Mouse (Mus musculus): ENCODE data around the gene Rab11fip3. TPM values are rescaled to one million over a fixed set of nuclear protein-coding genes. Genes with fewer than 3 reads are reported as not detected.

Rab11fip3 gene
- polyA plus RNA-seq, 1 experiment = 88.5 TPM

DNA sequence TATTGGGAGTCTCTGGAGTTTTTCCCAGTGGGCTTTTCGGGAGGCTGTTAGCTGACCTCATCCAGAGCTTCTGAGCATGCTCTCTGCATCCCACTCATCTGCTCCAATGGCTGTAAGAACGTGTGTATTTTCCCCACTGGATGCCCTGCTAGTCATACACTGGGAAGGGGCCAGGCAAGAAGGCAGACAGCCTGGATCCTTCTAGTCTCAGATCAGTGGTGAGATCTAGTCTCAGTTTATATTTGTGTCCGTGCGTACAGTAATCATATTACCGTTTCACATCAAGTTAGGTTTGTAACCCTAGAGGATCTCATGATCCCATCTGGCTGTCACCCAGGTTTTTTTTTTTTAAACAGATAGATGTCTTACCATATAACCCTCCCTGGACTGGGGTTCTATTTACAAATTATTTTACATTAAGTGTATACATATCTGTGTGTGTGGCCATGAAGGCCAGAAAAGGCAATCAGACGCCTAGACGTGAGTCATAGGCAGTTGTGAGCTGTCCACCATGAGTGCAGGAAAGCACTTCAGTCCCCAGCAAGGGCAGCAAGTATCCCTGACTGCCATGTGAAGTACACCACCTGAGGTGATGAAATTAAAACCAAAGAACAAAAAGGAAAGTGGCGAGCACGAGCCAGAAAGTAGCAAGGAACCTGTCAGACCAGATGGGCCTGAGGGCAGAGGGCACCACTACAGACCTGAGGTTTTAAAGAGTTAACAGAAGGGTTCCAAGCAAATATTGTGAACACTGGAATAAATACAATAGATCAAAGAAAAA is 11.4 kb downstream of the Rab11fip3 start:
- H3K27ac ChIP-seq (ENCODE audit: insufficient read depth, low read length) = no peak overlapping the region
- H3K4me1 ChIP-seq (ENCODE audit: control insufficient read depth, insufficient read depth, low read length) = peaks cover 10% of the 10 kb centered on the region
- no peak overlapping the region for H3K4me3 ChIP-seq (ENCODE audit: insufficient read depth, low read length)
- TF ChIP-seq CTCF (IDR thresholded peaks at IDR 0.05; ENCODE audit: extremely low read depth, insufficient read depth, low read length) (no peak), POLR2A (IDR thresholded peaks at IDR 0.05; ENCODE audit: extremely low read depth, insufficient read depth, low read length) (no peak)

DNA sequence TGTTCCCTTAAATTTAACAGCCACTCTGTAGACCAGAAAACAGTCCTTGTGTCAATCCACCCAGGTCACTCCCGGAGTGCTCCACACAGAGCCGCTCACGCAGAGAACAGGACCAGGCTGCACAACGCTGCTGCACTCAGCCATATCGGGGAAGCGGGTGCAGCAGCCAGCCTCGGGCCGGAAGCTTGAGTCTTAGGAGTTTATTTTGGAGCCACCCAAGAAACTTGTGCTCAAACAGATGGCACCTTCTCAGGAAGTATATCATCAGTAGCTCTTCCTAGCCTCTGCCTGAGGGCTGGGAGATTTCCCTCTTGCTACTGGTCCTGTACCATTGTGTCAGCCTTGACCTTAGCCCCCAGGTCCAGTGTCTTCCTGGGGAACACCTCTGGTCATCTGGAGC is 12.1 kb downstream of the Rab11fip3 start:
- Histone ChIP-seq H3K27ac (ENCODE audit: insufficient read depth, low read length) (0 out of 2 replicates have a peak overlapping the region, but pooled peaks have one; percentile 21), H3K4me3 (ENCODE audit: insufficient read depth, low read length) (no peak overlapping the region), H3K4me1 (ENCODE audit: control insufficient read depth, insufficient read depth, low read length) (peaks cover 10% of the 10 kb centered on the region)
- TF ChIP-seq CTCF (IDR thresholded peaks at IDR 0.05; ENCODE audit: extremely low read depth, insufficient read depth, low read length) (no peak), POLR2A (IDR thresholded peaks at IDR 0.05; ENCODE audit: extremely low read depth, insufficient read depth, low read length) (no peak; the same call in 1 of the 2 replicates)

DNA sequence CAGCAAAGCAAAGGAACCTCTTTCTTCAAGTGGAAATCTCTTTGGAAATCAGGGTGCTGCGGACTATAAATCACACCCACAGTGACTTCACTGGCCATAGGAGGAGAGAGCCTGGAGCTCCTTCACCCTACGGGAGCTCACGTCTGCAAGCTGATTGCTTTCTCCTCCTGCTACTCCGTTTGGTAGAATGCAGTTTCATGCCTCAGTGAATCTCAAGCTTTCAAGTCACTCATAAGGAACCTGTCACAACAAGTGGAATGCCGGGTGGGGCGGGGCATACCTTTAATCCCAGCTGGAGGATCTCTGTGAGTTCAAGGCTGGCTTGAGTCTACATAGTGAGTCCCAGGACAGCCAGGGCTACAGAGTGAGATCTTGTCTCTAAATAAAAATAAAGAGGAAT is 14.2 kb downstream of the Rab11fip3 start:
- no peak overlapping the region for H3K27ac ChIP-seq (ENCODE audit: insufficient read depth, low read length)
- no peak overlapping the region for H3K4me3 ChIP-seq (ENCODE audit: insufficient read depth, low read length)
- H3K4me1 ChIP-seq (ENCODE audit: control insufficient read depth, insufficient read depth, low read length) = peaks cover 8% of the 10 kb centered on the region
- TF ChIP-seq CTCF (IDR thresholded peaks at IDR 0.05; ENCODE audit: extremely low read depth, insufficient read depth, low read length) (no peak), POLR2A (IDR thresholded peaks at IDR 0.05; ENCODE audit: extremely low read depth, insufficient read depth, low read length) (no peak)

DNA sequence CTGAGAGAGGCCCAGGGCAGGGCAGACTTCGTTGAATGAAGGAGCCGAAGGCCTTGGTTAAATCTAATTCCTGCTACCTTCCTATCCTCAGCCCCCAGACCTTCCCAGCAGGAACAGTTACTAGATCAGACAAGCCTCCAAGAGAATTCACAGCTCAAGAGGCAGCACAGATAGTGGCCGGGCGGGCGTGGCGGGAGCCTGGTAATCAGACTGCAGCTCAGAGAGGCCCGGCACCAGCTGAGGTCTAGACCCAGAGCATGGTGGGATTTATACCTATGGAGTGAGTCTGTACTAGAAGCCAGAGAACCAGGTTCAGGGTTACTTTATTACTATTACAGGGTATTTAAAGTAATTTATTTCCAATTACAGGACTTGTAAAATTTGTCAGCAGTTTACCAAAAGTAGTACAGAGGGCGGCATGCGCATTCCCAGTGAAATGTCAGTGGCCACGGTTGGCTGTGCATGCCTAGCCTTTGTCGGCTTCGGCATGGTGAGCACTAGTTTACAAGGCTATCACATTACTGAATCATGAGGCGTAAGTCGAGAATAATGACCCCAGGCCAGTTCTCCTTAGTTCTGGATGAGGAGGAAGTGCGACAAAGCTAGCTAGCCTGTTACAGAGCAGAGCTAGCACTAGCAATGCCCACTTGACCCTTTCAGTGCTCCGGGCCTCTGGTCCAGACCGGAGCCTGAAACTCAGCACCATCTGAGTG is 15.1 kb downstream of the Rab11fip3 start:
- Histone ChIP-seq H3K4me3 (ENCODE audit: insufficient read depth, low read length) (no peak overlapping the region), H3K4me1 (ENCODE audit: control insufficient read depth, insufficient read depth, low read length) (peaks cover 8% of the 10 kb centered on the region), H3K27ac (ENCODE audit: insufficient read depth, low read length) (no peak overlapping the region)
- no peak for TF ChIP-seq CTCF (IDR thresholded peaks at IDR 0.05; ENCODE audit: extremely low read depth, insufficient read depth, low read length)
- TF ChIP-seq POLR2A (IDR thresholded peaks at IDR 0.05; ENCODE audit: extremely low read depth, insufficient read depth, low read length) = no peak

DNA sequence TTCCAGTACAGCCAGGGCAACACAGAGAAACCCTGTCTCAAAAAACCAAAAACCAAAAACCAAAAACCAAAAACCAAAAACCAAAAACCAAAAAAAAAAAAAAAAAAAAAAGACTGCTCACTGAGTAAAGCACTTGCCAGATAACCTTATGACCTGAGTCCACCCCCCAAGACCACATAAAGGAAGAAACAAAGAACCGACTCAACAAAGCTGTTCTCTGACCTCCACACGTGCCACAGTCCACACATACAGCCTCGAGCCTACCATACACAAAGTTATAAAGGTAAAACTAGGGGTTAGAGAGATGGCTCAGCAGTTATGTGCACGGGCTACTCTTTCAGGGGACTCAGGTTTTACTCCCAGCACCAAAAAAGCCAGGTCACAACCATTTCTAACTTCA is 16.6 kb downstream of the Rab11fip3 start:
- Histone ChIP-seq H3K4me1 (ENCODE audit: control insufficient read depth, insufficient read depth, low read length) (peaks cover 11% of the 10 kb centered on the region), H3K4me3 (ENCODE audit: insufficient read depth, low read length) (no peak overlapping the region), H3K27ac (ENCODE audit: insufficient read depth, low read length) (no peak overlapping the region)
- TF ChIP-seq CTCF (IDR thresholded peaks at IDR 0.05; ENCODE audit: extremely low read depth, insufficient read depth, low read length) (no peak), POLR2A (IDR thresholded peaks at IDR 0.05; ENCODE audit: extremely low read depth, insufficient read depth, low read length) (no peak)

DNA sequence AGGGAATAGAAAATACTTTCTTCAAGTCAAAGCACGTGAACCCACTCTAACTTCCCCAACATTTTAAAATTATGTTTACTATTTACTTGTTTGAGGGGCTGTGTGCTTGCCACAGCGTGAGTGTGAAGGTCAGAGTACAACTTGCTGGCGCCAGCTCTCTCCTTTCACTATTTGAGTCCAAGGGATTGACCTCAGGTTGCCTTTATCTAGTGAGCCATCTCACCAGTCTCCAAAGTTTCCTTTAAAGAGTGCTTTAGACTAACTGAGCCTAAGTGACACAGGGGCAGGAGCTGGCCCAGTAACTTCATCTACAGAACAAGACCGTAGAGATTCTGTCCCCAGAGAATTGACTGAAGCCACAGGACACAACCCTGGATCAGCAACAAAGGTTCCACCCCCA is 17.3 kb downstream of the Rab11fip3 start:
- no peak for TF ChIP-seq CTCF (IDR thresholded peaks at IDR 0.05; ENCODE audit: extremely low read depth, insufficient read depth, low read length)
- no peak for TF ChIP-seq POLR2A (IDR thresholded peaks at IDR 0.05; ENCODE audit: extremely low read depth, insufficient read depth, low read length)
- no peak overlapping the region for H3K4me3 ChIP-seq (ENCODE audit: insufficient read depth, low read length)
- H3K27ac ChIP-seq (ENCODE audit: insufficient read depth, low read length) = no peak overlapping the region
- peaks cover 8% of the 10 kb centered on the region; the same call in 1 of the 2 replicates for H3K4me1 ChIP-seq (ENCODE audit: control insufficient read depth, insufficient read depth, low read length)

DNA sequence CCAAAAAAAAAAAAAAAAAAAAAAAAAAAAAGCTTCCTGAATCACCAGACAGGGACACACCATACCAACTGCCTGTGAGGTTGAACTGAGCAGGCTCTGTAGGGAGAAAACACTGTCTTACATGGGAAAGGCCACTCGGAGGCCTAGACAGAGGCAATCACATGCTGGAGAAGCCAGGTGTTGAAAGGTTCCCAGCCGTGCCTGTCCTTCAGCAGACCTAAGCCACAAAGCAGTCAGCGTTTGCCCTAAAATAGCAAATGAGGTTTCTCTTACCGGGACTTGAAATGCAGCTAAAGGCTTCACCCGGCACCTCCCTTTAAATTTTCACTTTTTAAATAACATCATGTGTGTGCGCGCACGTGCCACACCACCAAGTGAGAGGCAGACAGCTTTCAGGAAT is 21.2 kb downstream of the Rab11fip3 start:
- Histone ChIP-seq H3K27ac (ENCODE audit: insufficient read depth, low read length) (no peak overlapping the region), H3K4me1 (ENCODE audit: control insufficient read depth, insufficient read depth, low read length) (peaks cover 17% of the 10 kb centered on the region), H3K4me3 (ENCODE audit: insufficient read depth, low read length) (no peak overlapping the region)
- TF ChIP-seq POLR2A (IDR thresholded peaks at IDR 0.05; ENCODE audit: extremely low read depth, insufficient read depth, low read length) (no peak), CTCF (IDR thresholded peaks at IDR 0.05; ENCODE audit: extremely low read depth, insufficient read depth, low read length) (no peak)

DNA sequence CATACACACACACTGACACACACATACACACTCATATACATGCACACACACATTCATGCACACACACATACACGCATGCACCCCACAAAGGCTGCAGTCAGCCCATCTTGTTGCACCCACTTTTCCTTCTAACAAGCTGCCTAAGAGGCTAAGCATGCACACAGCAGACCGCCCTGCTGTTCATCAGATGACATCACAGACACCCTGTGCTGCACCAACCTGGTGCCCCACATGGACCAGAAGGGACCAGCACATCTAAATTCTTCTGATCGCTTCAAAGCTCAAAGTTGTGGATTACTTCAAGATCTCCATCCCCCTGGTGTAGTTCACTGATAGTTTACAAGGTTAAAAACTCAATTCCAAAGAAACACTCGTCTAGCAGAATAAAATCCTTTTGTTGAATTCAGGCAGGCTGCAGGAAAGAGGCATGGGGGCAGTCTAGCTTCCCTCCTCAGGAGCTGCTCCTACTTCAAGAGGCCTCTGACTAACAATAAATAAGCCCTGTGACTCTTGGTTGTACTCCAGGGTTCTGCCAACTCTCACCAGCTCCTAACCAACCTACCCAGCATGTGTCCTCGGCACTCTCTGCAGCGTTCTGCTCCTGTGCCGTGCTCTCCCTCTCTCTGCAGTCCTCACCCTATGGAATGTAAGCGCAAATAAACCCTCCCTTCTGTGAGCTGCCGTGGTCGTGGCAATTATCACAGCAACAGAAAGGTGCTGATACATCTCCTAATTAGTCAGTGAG is 22.9 kb downstream of the Rab11fip3 start:
- no peak overlapping the region for H3K4me3 ChIP-seq (ENCODE audit: insufficient read depth, low read length)
- peaks cover 22% of the 10 kb centered on the region for H3K4me1 ChIP-seq (ENCODE audit: control insufficient read depth, insufficient read depth, low read length)
- TF ChIP-seq POLR2A (IDR thresholded peaks at IDR 0.05; ENCODE audit: extremely low read depth, insufficient read depth, low read length) (no peak), CTCF (IDR thresholded peaks at IDR 0.05; ENCODE audit: extremely low read depth, insufficient read depth, low read length) (no peak)
- H3K27ac ChIP-seq (ENCODE audit: insufficient read depth, low read length) = no peak overlapping the region

DNA sequence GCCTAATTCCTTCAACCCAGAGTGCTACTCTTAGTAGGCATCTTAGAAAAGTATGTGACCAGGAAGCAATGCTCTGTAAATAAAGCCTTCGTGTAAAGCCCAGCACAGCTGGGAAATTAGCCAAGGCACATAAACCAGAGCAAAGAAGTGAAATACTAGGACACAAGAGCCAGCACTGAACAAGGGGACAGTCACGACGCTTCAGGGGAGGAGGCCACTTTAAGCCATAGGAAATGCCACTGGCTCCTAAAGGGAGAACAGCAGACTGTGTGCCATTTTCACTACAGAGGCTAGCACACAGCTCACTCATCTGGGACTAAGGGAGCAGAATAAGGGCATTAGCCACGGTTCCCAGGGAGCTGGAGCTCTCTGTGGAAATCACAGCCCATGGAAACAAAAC is 24.1 kb downstream of the Rab11fip3 start:
- Histone ChIP-seq H3K4me3 (ENCODE audit: insufficient read depth, low read length) (no peak overlapping the region), H3K27ac (ENCODE audit: insufficient read depth, low read length) (no peak overlapping the region), H3K4me1 (ENCODE audit: control insufficient read depth, insufficient read depth, low read length) (peaks cover 24% of the 10 kb centered on the region)
- TF ChIP-seq CTCF (IDR thresholded peaks at IDR 0.05; ENCODE audit: extremely low read depth, insufficient read depth, low read length) = no peak
- TF ChIP-seq POLR2A (IDR thresholded peaks at IDR 0.05; ENCODE audit: extremely low read depth, insufficient read depth, low read length) = no peak

Measured in cortical plate, adult 2 months (tissue).